Mouse (Mus musculus): Measurements from ENCODE around the gene Sik3. TPM values are rescaled to one million over a fixed set of nuclear protein-coding genes. Genes with fewer than 3 reads are reported as not detected.

Gene Sik3
- 10.5 and 10.8 TPM in 2 replicates for polyA plus RNA-seq (2014; fragmentation: Nextera tagmentation; extraction: Ambion mirVana)

DNA sequence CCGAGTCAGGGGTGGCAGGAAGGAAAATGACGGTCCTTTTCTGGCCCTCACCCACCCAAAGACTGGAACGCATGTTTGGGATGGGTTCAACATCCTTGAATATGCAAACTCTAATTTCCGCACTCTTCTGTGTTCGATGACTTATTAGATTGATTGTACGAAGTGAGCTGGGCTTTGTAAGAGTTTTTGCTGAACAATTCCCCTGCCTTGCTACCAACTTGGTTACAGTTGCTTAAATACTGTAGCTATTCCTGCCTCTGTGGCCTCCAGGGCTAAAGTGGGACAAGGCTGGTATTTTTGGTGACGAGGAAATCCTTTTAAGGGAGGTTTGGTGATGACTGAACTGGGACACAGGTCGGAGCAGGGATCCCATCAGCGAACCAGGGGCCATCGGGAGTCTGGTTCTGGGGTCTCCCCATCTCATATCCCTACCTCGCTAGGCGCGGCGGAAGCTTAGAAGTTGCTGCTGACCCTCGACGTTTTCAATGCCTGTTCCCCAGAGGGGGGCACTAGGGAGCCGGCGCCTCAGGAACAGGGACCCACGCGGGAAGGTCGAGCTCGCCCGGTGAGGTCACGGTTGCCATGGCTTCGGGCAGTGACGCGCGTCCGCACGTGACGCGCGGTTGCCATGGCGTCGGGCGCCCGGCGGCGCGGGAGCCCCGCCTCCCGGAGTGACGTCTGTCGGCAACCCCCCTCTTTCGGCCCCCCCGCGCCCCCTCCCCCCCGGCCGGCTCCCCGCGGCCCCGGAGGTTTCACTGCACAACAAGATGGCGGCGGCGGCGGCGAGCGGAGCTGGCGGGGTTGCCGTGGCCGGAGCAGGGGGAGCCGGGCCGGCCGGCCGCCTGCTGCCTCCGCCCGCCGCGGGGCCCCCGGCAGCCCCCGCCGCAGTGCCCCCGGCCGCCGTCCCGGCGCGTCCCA is at the start of gene Sik3, which contains the start of gene Pafah1b2:
Gene Sik3 (plus strand): TSS at position 730 of the 918 bp plus-strand sequence.
Gene Pafah1b2 (minus strand): TSS at position 600 of the 918 bp plus-strand sequence.
- no peaks in the 10 kb centered on the region for H3K9me3 ChIP-seq (ENCODE audit: control insufficient read depth, low read length)
- 3% methylated on average over 50 of the region's 78 CpGs for WGBS
- H3K27ac ChIP-seq (ENCODE audit: low read depth, low read length): peak within 1 kb of the TSS; percentile 85
- peak within 1 kb of the TSS; percentile 72 for H3K4me2 ChIP-seq (ENCODE audit: low read depth)
- H3K4me3 ChIP-seq (ENCODE audit: low read depth, low read length): peak within 1 kb of the TSS; percentile 93
- H3K36me3 ChIP-seq (ENCODE audit: control insufficient read depth, insufficient read depth, low read length): no peaks in the 10 kb centered on the region
- no peaks in the 10 kb centered on the region for H3K27me3 ChIP-seq (ENCODE audit: control insufficient read depth, insufficient read depth, low read length)
- ATAC-seq (ENCODE audit: insufficient read depth, low FRiP score, low TSS enrichment): peak; percentile 86
- DNase-seq (ENCODE audit: low spot score): peak; percentile 96
- peak within 1 kb of the TSS; percentile 94 for H3K9ac ChIP-seq (ENCODE audit: low read length)
- peaks cover 16% of the 10 kb centered on the region for H3K4me1 ChIP-seq (ENCODE audit: control insufficient read depth, insufficient read depth, low read length)

DNA sequence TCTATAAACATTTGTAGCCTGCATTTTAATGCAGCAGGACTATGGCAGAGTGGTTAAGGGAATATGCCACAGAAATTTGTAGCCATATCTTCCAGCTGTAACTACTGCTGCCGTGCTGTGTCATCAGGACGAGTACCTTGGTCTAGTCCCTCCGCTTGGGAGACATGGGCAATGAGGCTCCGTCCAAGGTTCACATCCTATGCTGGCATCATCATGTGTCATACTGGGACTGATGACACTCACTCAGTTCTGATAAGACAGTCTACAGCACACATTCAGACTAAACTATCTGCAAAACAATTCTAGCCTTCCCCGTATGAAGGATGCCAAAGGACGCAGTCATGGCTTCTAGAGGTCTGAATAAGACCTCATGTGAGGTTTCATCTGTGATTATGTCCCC is 49.0 kb upstream of the Sik3 start:
- Histone ChIP-seq H3K9ac (ENCODE audit: low read length) (no peak overlapping the region), H3K4me2 (ENCODE audit: low read depth) (no peak overlapping the region), H3K27me3 (ENCODE audit: control insufficient read depth, insufficient read depth, low read length) (no peaks in the 10 kb centered on the region), H3K4me3 (ENCODE audit: low read depth, low read length) (no peak overlapping the region), H3K4me1 (ENCODE audit: control insufficient read depth, insufficient read depth, low read length) (no peaks in the 10 kb centered on the region), H3K27ac (ENCODE audit: low read depth, low read length) (no peak overlapping the region), H3K9me3 (ENCODE audit: control insufficient read depth, low read length) (no peaks in the 10 kb centered on the region), H3K36me3 (ENCODE audit: control insufficient read depth, insufficient read depth, low read length) (peaks cover 12% of the 10 kb centered on the region)
- WGBS: 94% methylated on average over 6 of the region's 6 CpGs
- DNase-seq (ENCODE audit: low spot score) (no peak), ATAC-seq (ENCODE audit: insufficient read depth, low FRiP score, low TSS enrichment) (no peak)

DNA sequence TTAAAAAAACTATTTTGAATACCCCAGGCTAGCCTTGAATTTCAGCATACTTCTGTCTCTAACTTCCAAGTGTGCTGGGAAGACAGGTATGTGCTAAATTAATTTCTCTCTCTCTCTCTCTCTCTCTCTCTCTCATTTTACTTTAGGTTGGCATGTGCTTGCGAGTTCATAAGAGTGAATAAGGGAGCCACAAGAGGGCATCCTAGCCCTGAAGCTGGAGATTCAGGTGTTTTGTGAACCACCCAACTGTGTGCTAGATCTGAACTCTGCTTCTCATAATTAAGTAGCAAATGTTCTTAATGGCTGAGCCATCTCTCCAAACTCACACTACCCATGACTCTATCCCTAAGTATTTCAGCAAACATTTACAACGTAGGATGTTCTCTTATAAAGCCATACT is 35.7 kb upstream of the Sik3 start:
- no peak overlapping the region for H3K27ac ChIP-seq (ENCODE audit: low read depth, low read length)
- no peaks in the 10 kb centered on the region for H3K9me3 ChIP-seq (ENCODE audit: control insufficient read depth, low read length)
- H3K4me3 ChIP-seq (ENCODE audit: low read depth, low read length): no peak overlapping the region
- DNase-seq (ENCODE audit: low spot score): no peak
- 89% methylated on average over 2 of the region's 2 CpGs for WGBS
- H3K27me3 ChIP-seq (ENCODE audit: control insufficient read depth, insufficient read depth, low read length): no peaks in the 10 kb centered on the region
- no peak for ATAC-seq (ENCODE audit: insufficient read depth, low FRiP score, low TSS enrichment)
- no peak overlapping the region for H3K9ac ChIP-seq (ENCODE audit: low read length)
- H3K4me1 ChIP-seq (ENCODE audit: control insufficient read depth, insufficient read depth, low read length): peaks cover 4% of the 10 kb centered on the region; the same call in 1 of the 2 replicates
- no peak overlapping the region for H3K4me2 ChIP-seq (ENCODE audit: low read depth)
- H3K36me3 ChIP-seq (ENCODE audit: control insufficient read depth, insufficient read depth, low read length): peaks cover 8% of the 10 kb centered on the region

DNA sequence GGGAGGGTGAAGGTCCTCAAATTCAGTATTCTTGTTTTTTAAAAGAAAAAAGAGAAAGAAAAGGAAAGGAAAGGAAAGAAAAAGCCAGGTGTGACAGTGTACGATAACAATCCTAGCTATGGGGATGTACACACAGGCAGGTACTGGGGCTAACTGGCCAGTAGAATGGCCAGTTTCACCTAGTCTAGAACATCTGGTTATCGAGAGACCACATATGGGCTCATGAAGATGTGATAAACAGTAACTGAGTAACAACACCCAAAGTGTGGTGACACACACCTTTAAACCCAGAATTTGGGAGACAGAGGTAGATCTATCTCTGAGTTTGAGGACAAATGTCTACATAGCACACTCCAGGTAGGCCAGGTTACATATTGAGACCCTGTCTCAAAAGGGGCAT is 32.8 kb upstream of the Sik3 start:
- WGBS: 92% methylated on average over 2 of the region's 2 CpGs
- ATAC-seq (ENCODE audit: insufficient read depth, low FRiP score, low TSS enrichment): no peak
- Histone ChIP-seq H3K9me3 (ENCODE audit: control insufficient read depth, low read length) (no peaks in the 10 kb centered on the region), H3K27ac (ENCODE audit: low read depth, low read length) (no peak overlapping the region), H3K27me3 (ENCODE audit: control insufficient read depth, insufficient read depth, low read length) (no peaks in the 10 kb centered on the region), H3K4me2 (ENCODE audit: low read depth) (no peak overlapping the region), H3K36me3 (ENCODE audit: control insufficient read depth, insufficient read depth, low read length) (peaks cover under 1% of the 10 kb centered on the region; the same call in 1 of the 2 replicates), H3K4me1 (ENCODE audit: control insufficient read depth, insufficient read depth, low read length) (peaks cover 12% of the 10 kb centered on the region), H3K9ac (ENCODE audit: low read length) (no peak overlapping the region), H3K4me3 (ENCODE audit: low read depth, low read length) (no peak overlapping the region)
- no peak for DNase-seq (ENCODE audit: low spot score)

GRCm38 (mm10) chr9:45980611-45981010 is 32.0 kb upstream of the Sik3 start:
- no peak for ATAC-seq (ENCODE audit: insufficient read depth, low FRiP score, low TSS enrichment)

DNA sequence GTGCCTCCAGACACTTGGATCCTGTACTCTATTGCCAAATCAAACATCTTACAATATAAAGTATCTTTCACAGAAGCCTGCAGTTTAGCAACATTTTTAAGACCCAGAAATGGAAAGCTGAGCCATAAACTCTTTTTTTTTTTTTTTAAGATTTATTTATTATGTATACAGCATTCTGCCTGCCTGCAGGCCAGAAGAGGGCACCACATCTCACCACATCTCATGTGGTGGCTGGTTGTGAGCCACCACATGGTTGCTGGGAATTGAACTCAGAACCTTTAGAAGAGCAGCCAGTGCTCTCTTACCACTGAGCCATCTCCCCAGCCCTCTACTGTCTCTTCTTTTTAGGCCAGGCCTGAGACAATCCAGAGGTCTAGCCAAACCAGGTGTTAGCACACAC is 31.3 kb upstream of the Sik3 start:
- H3K4me2 ChIP-seq (ENCODE audit: low read depth): no peak overlapping the region

More at GRCm38 (mm10) chr9:45980611-45981010, 32.0 kb upstream of the Sik3 start:
- Histone ChIP-seq H3K9me3 (ENCODE audit: control insufficient read depth, low read length) (no peaks in the 10 kb centered on the region), H3K27ac (ENCODE audit: low read depth, low read length) (no peak overlapping the region), H3K36me3 (ENCODE audit: control insufficient read depth, insufficient read depth, low read length) (no peaks in the 10 kb centered on the region), H3K9ac (ENCODE audit: low read length) (no peak overlapping the region), H3K4me1 (ENCODE audit: control insufficient read depth, insufficient read depth, low read length) (peaks cover 12% of the 10 kb centered on the region), H3K4me3 (ENCODE audit: low read depth, low read length) (no peak overlapping the region), H3K4me2 (ENCODE audit: low read depth) (no peak overlapping the region), H3K27me3 (ENCODE audit: control insufficient read depth, insufficient read depth, low read length) (no peaks in the 10 kb centered on the region)
- whole genome bisulfite sequencing: 94% methylated on average over 1 of the region's 1 CpGs
- no peak for DNase-seq (ENCODE audit: low spot score)

DNA sequence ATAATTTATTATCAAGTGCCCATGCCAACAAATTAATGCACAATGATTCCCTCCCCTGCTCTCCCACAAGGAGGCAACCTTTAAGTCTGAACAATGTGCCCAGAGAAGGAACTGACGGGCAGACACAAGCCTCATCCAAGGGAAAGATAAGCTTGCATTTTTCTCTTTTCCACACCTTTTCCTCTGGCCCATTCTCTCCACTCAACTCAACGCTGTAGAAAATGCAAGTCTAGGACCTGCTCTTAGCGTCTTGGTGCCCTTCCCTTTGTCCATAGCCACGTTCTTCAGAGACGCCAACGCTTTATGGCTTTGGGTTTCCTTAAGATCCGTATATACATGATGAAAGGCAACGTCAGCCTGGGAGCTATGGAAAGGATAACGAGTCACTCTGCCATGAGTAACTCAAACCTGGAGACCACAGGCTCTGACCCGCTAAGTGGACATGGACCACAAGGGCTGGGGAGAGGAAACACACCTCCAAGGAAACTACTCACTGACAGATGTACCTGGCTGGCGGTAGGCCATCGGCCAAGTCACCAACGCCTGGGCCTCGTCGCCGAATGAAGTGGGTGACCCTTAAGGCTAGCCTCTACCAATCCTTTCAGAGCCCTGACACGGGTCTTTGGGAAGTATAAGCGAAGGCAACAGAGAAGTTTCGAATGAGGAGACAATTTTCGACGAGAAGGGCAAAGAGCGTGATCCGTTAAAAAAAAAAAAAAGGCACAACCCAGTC is 28.8 kb upstream of the Sik3 start:
- no peaks in the 10 kb centered on the region for H3K36me3 ChIP-seq (ENCODE audit: control insufficient read depth, insufficient read depth, low read length)
- under 1% methylated on average over 23 of the region's 23 CpGs for WGBS
- peak overlapping the region; percentile 98 for H3K9ac ChIP-seq (ENCODE audit: low read length)
- peaks cover 12% of the 10 kb centered on the region for H3K4me1 ChIP-seq (ENCODE audit: control insufficient read depth, insufficient read depth, low read length)
- H3K4me2 ChIP-seq (ENCODE audit: low read depth): peak overlapping the region; percentile 71
- ATAC-seq (ENCODE audit: insufficient read depth, low FRiP score, low TSS enrichment) (peak; percentile 7; the same call in 1 of the 2 replicates), DNase-seq (ENCODE audit: low spot score) (peak; percentile 35)
- peak overlapping the region; percentile 98 for H3K4me3 ChIP-seq (ENCODE audit: low read depth, low read length)
- no peaks in the 10 kb centered on the region for H3K9me3 ChIP-seq (ENCODE audit: control insufficient read depth, low read length)
- H3K27ac ChIP-seq (ENCODE audit: low read depth, low read length): peak overlapping the region; percentile 93
- H3K27me3 ChIP-seq (ENCODE audit: control insufficient read depth, insufficient read depth, low read length): no peaks in the 10 kb centered on the region

More for the DNA sequence above, 31.3 kb upstream of the Sik3 start:
- H3K4me1 ChIP-seq (ENCODE audit: control insufficient read depth, insufficient read depth, low read length): peaks cover 12% of the 10 kb centered on the region
- H3K36me3 ChIP-seq (ENCODE audit: control insufficient read depth, insufficient read depth, low read length): no peaks in the 10 kb centered on the region
- no peak for DNase-seq (ENCODE audit: low spot score)
- H3K9me3 ChIP-seq (ENCODE audit: control insufficient read depth, low read length): no peaks in the 10 kb centered on the region
- ATAC-seq (ENCODE audit: insufficient read depth, low FRiP score, low TSS enrichment): no peak
- H3K27ac ChIP-seq (ENCODE audit: low read depth, low read length): no peak overlapping the region
- H3K4me3 ChIP-seq (ENCODE audit: low read depth, low read length): no peak overlapping the region
- H3K27me3 ChIP-seq (ENCODE audit: control insufficient read depth, insufficient read depth, low read length): no peaks in the 10 kb centered on the region
- H3K9ac ChIP-seq (ENCODE audit: low read length): no peak overlapping the region

- under 1% methylated on average over 38 of the region's 76 CpGs for WGBS
- Histone ChIP-seq H3K36me3 (ENCODE audit: control insufficient read depth, insufficient read depth, low read length) (no peaks in the 10 kb centered on the region), H3K4me2 (ENCODE audit: low read depth) (peak overlapping the region; percentile 71), H3K27ac (ENCODE audit: low read depth, low read length) (peak overlapping the region; percentile 93), H3K9ac (ENCODE audit: low read length) (peak overlapping the region; percentile 98), H3K9me3 (ENCODE audit: control insufficient read depth, low read length) (no peaks in the 10 kb centered on the region), H3K4me1 (ENCODE audit: control insufficient read depth, insufficient read depth, low read length) (peaks cover 12% of the 10 kb centered on the region), H3K27me3 (ENCODE audit: control insufficient read depth, insufficient read depth, low read length) (no peaks in the 10 kb centered on the region), H3K4me3 (ENCODE audit: low read depth, low read length) (peak overlapping the region; percentile 98)
- peak; percentile 95 for DNase-seq (ENCODE audit: low spot score)
- peak; percentile 89 for ATAC-seq (ENCODE audit: insufficient read depth, low FRiP score, low TSS enrichment)
Observed at GRCm38 (mm10) chr9:45984409-45985228, 28.0 kb upstream of the Sik3 start.

All from neural tube, embryonic 11.5 days (tissue).